Mouse (Mus musculus): ENCODE data around the gene Olfr1342. TPM values are rescaled to one million over a fixed set of nuclear protein-coding genes. Genes with fewer than 3 reads are reported as not detected.

Gene Olfr1342
- not detected for polyA plus RNA-seq (2014; fragmentation: Illumina TruSeq; extraction: RNeasy Lipid Tissue Mini Kit (QIAGEN cat#74804); ENCODE audit: low read depth, low replicate concordance)

GRCm38 (mm10) chr4:118692412-118692973 lies at the start of gene Olfr1342:
Gene Olfr1342, minus strand, starts transcription at chr4:118692756.

GRCm38 (mm10) chr4:118731875-118732274 lies 39.3 kb upstream of the Olfr1342 start, which contains the start of gene Olfr1339:
Gene Olfr1339, plus strand, starts transcription at chr4:118732175.

GRCm38 (mm10) chr4:118719838-118720237 lies 27.3 kb upstream of the Olfr1342 start, which contains the start of gene Olfr1340:
Gene Olfr1340, plus strand, starts transcription at chr4:118720138.

GRCm38 (mm10) chr4:118703223-118703622 lies 10.7 kb upstream of the Olfr1342 start, which contains the start of gene Olfr1341:
Gene Olfr1341, plus strand, starts transcription at chr4:118703523.

GRCm38 (mm10) chr4:118658652-118659051 lies 33.9 kb downstream of the Olfr1342 start, which contains the start of gene Olfr62:
Gene Olfr62, plus strand, starts transcription at chr4:118658952.

Other genes with a start within 250 kb of the Olfr1342 start
- gene Mpl, start 235.2 kb downstream of the Olfr1342 start, polyA plus RNA-seq (2014; fragmentation: Illumina TruSeq; extraction: RNeasy Lipid Tissue Mini Kit (QIAGEN cat#74804); ENCODE audit: low read depth, low replicate concordance), result not detected
- gene Tie1, start 202.7 kb downstream of the Olfr1342 start, polyA plus RNA-seq (2014; fragmentation: Illumina TruSeq; extraction: RNeasy Lipid Tissue Mini Kit (QIAGEN cat#74804); ENCODE audit: low read depth, low replicate concordance), result 0.90 TPM
- gene 2610528J11Rik, start 165.8 kb downstream of the Olfr1342 start, polyA plus RNA-seq (2014; fragmentation: Illumina TruSeq; extraction: RNeasy Lipid Tissue Mini Kit (QIAGEN cat#74804); ENCODE audit: low read depth, low replicate concordance), result 8.2 TPM
- 1.8 TPM for gene Tmem125, start 148.7 kb downstream of the Olfr1342 start, polyA plus RNA-seq (2014; fragmentation: Illumina TruSeq; extraction: RNeasy Lipid Tissue Mini Kit (QIAGEN cat#74804); ENCODE audit: low read depth, low replicate concordance)
- not detected for gene Cfap57, start 72.0 kb downstream of the Olfr1342 start, polyA plus RNA-seq (2014; fragmentation: Illumina TruSeq; extraction: RNeasy Lipid Tissue Mini Kit (QIAGEN cat#74804); ENCODE audit: low read depth, low replicate concordance)
- gene Ebna1bp2, start 72.0 kb downstream of the Olfr1342 start, polyA plus RNA-seq (2014; fragmentation: Illumina TruSeq; extraction: RNeasy Lipid Tissue Mini Kit (QIAGEN cat#74804); ENCODE audit: low read depth, low replicate concordance), result 13.0 TPM
- gene Olfr62, start 33.8 kb downstream of the Olfr1342 start, polyA plus RNA-seq (2014; fragmentation: Illumina TruSeq; extraction: RNeasy Lipid Tissue Mini Kit (QIAGEN cat#74804); ENCODE audit: low read depth, low replicate concordance), result not detected
- not detected for gene Olfr1341, start 10.8 kb upstream of the Olfr1342 start, polyA plus RNA-seq (2014; fragmentation: Illumina TruSeq; extraction: RNeasy Lipid Tissue Mini Kit (QIAGEN cat#74804); ENCODE audit: low read depth, low replicate concordance)
- not detected for gene Olfr1340, start 27.4 kb upstream of the Olfr1342 start, polyA plus RNA-seq (2014; fragmentation: Illumina TruSeq; extraction: RNeasy Lipid Tissue Mini Kit (QIAGEN cat#74804); ENCODE audit: low read depth, low replicate concordance)
- not detected for gene Olfr1339, start 39.4 kb upstream of the Olfr1342 start, polyA plus RNA-seq (2014; fragmentation: Illumina TruSeq; extraction: RNeasy Lipid Tissue Mini Kit (QIAGEN cat#74804); ENCODE audit: low read depth, low replicate concordance)
- not detected for gene Olfr1338, start 66.0 kb upstream of the Olfr1342 start, polyA plus RNA-seq (2014; fragmentation: Illumina TruSeq; extraction: RNeasy Lipid Tissue Mini Kit (QIAGEN cat#74804); ENCODE audit: low read depth, low replicate concordance)
- gene Olfr1337, start 89.8 kb upstream of the Olfr1342 start, polyA plus RNA-seq (2014; fragmentation: Illumina TruSeq; extraction: RNeasy Lipid Tissue Mini Kit (QIAGEN cat#74804); ENCODE audit: low read depth, low replicate concordance), result not detected
- not detected for gene Olfr1335, start 117.2 kb upstream of the Olfr1342 start, polyA plus RNA-seq (2014; fragmentation: Illumina TruSeq; extraction: RNeasy Lipid Tissue Mini Kit (QIAGEN cat#74804); ENCODE audit: low read depth, low replicate concordance)
- not detected for gene Olfr1333, start 143.5 kb upstream of the Olfr1342 start, polyA plus RNA-seq (2014; fragmentation: Illumina TruSeq; extraction: RNeasy Lipid Tissue Mini Kit (QIAGEN cat#74804); ENCODE audit: low read depth, low replicate concordance)
- gene Olfr1331, start 171.9 kb upstream of the Olfr1342 start, polyA plus RNA-seq (2014; fragmentation: Illumina TruSeq; extraction: RNeasy Lipid Tissue Mini Kit (QIAGEN cat#74804); ENCODE audit: low read depth, low replicate concordance), result not detected
- not detected for gene Olfr1330, start 195.8 kb upstream of the Olfr1342 start, polyA plus RNA-seq (2014; fragmentation: Illumina TruSeq; extraction: RNeasy Lipid Tissue Mini Kit (QIAGEN cat#74804); ENCODE audit: low read depth, low replicate concordance)
- gene Olfr1329, start 224.7 kb upstream of the Olfr1342 start, polyA plus RNA-seq (2014; fragmentation: Illumina TruSeq; extraction: RNeasy Lipid Tissue Mini Kit (QIAGEN cat#74804); ENCODE audit: low read depth, low replicate concordance), result not detected
- gene Olfr1328, start 245.9 kb upstream of the Olfr1342 start, polyA plus RNA-seq (2014; fragmentation: Illumina TruSeq; extraction: RNeasy Lipid Tissue Mini Kit (QIAGEN cat#74804); ENCODE audit: low read depth, low replicate concordance), result not detected